Mouse (Mus musculus): ENCODE results near the gene Nhsl1. TPM values are rescaled to one million over a fixed set of nuclear protein-coding genes. Genes with fewer than 3 reads are reported as not detected.
A peak's percentile ranks its signal among the peaks of the same experiment; 100 is the strongest.

The Nhsl1 gene
- polyA plus RNA-seq, 1 experiment from 2014 or later = 13.3 TPM

- H3K36me3 ChIP-seq = no peaks in the 10 kb centered on the region
- peaks cover 11% of the 10 kb centered on the region; the same call in 1 of the 2 replicates for H3K4me1 ChIP-seq
- no peak overlapping the region for H3K4me3 ChIP-seq (replicated peaks)
- ATAC-seq (ENCODE audit: low FRiP score) = no peak
- no peaks in the 10 kb centered on the region for H3K27me3 ChIP-seq (replicated peaks)
- no peaks in the 10 kb centered on the region for H3K9me3 ChIP-seq (replicated peaks)
- H3K27ac ChIP-seq (replicated peaks) = no peak overlapping the region
- 89% methylated on average over 4 of the region's 4 CpGs for WGBS
- H3K4me2 ChIP-seq = no peak overlapping the region
- H3K9ac ChIP-seq (replicated peaks) = no peak overlapping the region
Observed at GRCm38 (mm10) chr10:18350781-18351180, 32.0 kb downstream of the Nhsl1 start.

- Histone ChIP-seq H3K27me3 (replicated peaks) (no peaks in the 10 kb centered on the region), H3K9ac (replicated peaks) (no peak overlapping the region), H3K4me3 (replicated peaks) (no peak overlapping the region), H3K36me3 (no peaks in the 10 kb centered on the region), H3K4me2 (no peak overlapping the region), H3K27ac (replicated peaks) (no peak overlapping the region), H3K4me1 (peaks cover 11% of the 10 kb centered on the region; the same call in 1 of the 2 replicates), H3K9me3 (replicated peaks) (no peaks in the 10 kb centered on the region)
- ATAC-seq (ENCODE audit: low FRiP score) = no peak
- WGBS = 89% methylated on average over 5 of the region's 5 CpGs
Observed at GRCm38 (mm10) chr10:18352937-18353336, 34.2 kb downstream of the Nhsl1 start.

- no peak overlapping the region for H3K4me2 ChIP-seq
- no peaks in the 10 kb centered on the region for H3K9me3 ChIP-seq (replicated peaks)
- H3K9ac ChIP-seq (replicated peaks) = no peak overlapping the region
- no peak overlapping the region for H3K4me3 ChIP-seq (replicated peaks)
- no peak overlapping the region for H3K27ac ChIP-seq (replicated peaks)
- no peaks in the 10 kb centered on the region for H3K27me3 ChIP-seq (replicated peaks)
- no peak for ATAC-seq (ENCODE audit: low FRiP score)
- peaks cover 11% of the 10 kb centered on the region; the same call in 1 of the 2 replicates for H3K4me1 ChIP-seq
- 29% methylated on average over 8 of the region's 8 CpGs for WGBS
- no peaks in the 10 kb centered on the region for H3K36me3 ChIP-seq
Observed at GRCm38 (mm10) chr10:18354103-18354502, 35.3 kb downstream of the Nhsl1 start.

- H3K27me3 ChIP-seq (replicated peaks) = no peaks in the 10 kb centered on the region
- H3K36me3 ChIP-seq = no peaks in the 10 kb centered on the region
- no peaks in the 10 kb centered on the region for H3K9me3 ChIP-seq (replicated peaks)
- H3K4me2 ChIP-seq = no peak overlapping the region
- H3K4me3 ChIP-seq (replicated peaks) = no peak overlapping the region
- no peak overlapping the region for H3K9ac ChIP-seq (replicated peaks)
- H3K4me1 ChIP-seq = peaks cover 11% of the 10 kb centered on the region; the same call in 1 of the 2 replicates
- no peak for ATAC-seq (ENCODE audit: low FRiP score)
- WGBS = 92% methylated on average over 6 of the region's 6 CpGs
- H3K27ac ChIP-seq (replicated peaks) = no peak overlapping the region
Observed at GRCm38 (mm10) chr10:18356461-18356860, 37.7 kb downstream of the Nhsl1 start.

- Histone ChIP-seq H3K36me3 (no peaks in the 10 kb centered on the region), H3K27me3 (replicated peaks) (no peaks in the 10 kb centered on the region), H3K27ac (replicated peaks) (no peak overlapping the region), H3K9ac (replicated peaks) (no peak overlapping the region), H3K4me2 (no peak overlapping the region), H3K9me3 (replicated peaks) (no peaks in the 10 kb centered on the region), H3K4me1 (peaks cover 11% of the 10 kb centered on the region; the same call in 1 of the 2 replicates), H3K4me3 (replicated peaks) (no peak overlapping the region)
- no peak for ATAC-seq (ENCODE audit: low FRiP score)
- 56% methylated on average over 6 of the region's 6 CpGs for WGBS
Observed at GRCm38 (mm10) chr10:18357212-18357611, 38.4 kb downstream of the Nhsl1 start.

GRCm38 (mm10) chr10:18358461-18358860 is 39.7 kb downstream of the Nhsl1 start:
- Histone ChIP-seq H3K9ac (replicated peaks) (no peak overlapping the region), H3K4me1 (peaks cover 11% of the 10 kb centered on the region; the same call in 1 of the 2 replicates), H3K4me3 (replicated peaks) (no peak overlapping the region), H3K27me3 (replicated peaks) (no peaks in the 10 kb centered on the region), H3K36me3 (no peaks in the 10 kb centered on the region), H3K9me3 (replicated peaks) (no peaks in the 10 kb centered on the region), H3K27ac (replicated peaks) (no peak overlapping the region), H3K4me2 (no peak overlapping the region)
- ATAC-seq (ENCODE audit: low FRiP score) = no peak
- WGBS = 65% methylated on average over 5 of the region's 5 CpGs

GRCm38 (mm10) chr10:18360175-18360574 is 41.4 kb downstream of the Nhsl1 start:
- H3K4me2 ChIP-seq = no peak overlapping the region
- H3K9me3 ChIP-seq (replicated peaks) = no peaks in the 10 kb centered on the region
- H3K27me3 ChIP-seq (replicated peaks) = no peaks in the 10 kb centered on the region
- H3K36me3 ChIP-seq = no peaks in the 10 kb centered on the region
- WGBS = 57% methylated on average over 6 of the region's 6 CpGs
- H3K4me3 ChIP-seq (replicated peaks) = no peak overlapping the region
- no peak overlapping the region for H3K9ac ChIP-seq (replicated peaks)
- no peaks in the 10 kb centered on the region for H3K4me1 ChIP-seq
- ATAC-seq (ENCODE audit: low FRiP score) = peak; percentile 70
- H3K27ac ChIP-seq (replicated peaks) = no peak overlapping the region

- no peak for ATAC-seq (ENCODE audit: low FRiP score)
- no peak overlapping the region for H3K9ac ChIP-seq (replicated peaks)
- no peaks in the 10 kb centered on the region for H3K9me3 ChIP-seq (replicated peaks)
- H3K4me1 ChIP-seq = no peaks in the 10 kb centered on the region
- H3K27ac ChIP-seq (replicated peaks) = no peak overlapping the region
- H3K36me3 ChIP-seq = no peaks in the 10 kb centered on the region
- no peaks in the 10 kb centered on the region for H3K27me3 ChIP-seq (replicated peaks)
- 92% methylated on average over 6 of the region's 6 CpGs for WGBS
- H3K4me3 ChIP-seq (replicated peaks) = no peak overlapping the region
- no peak overlapping the region for H3K4me2 ChIP-seq
Observed at GRCm38 (mm10) chr10:18365432-18365831, 46.6 kb downstream of the Nhsl1 start.

- Histone ChIP-seq H3K36me3 (no peaks in the 10 kb centered on the region), H3K9ac (replicated peaks) (no peak overlapping the region), H3K4me3 (replicated peaks) (no peak overlapping the region), H3K27ac (replicated peaks) (peak overlapping the region; percentile 28; the same call in 1 of the 2 replicates), H3K4me2 (no peak overlapping the region), H3K27me3 (replicated peaks) (no peaks in the 10 kb centered on the region), H3K4me1 (0 out of 2 replicates have a peak, but pooled peaks cover 2% of the 10 kb centered on the region), H3K9me3 (replicated peaks) (no peaks in the 10 kb centered on the region)
- 69% methylated on average over 7 of the region's 7 CpGs for WGBS
- ATAC-seq (ENCODE audit: low FRiP score) = no peak
Observed at GRCm38 (mm10) chr10:18366697-18367096, 47.9 kb downstream of the Nhsl1 start.

GRCm38 (mm10) chr10:18368111-18368510 is 49.3 kb downstream of the Nhsl1 start:
- ATAC-seq (ENCODE audit: low FRiP score) = no peak
- Histone ChIP-seq H3K27me3 (replicated peaks) (no peaks in the 10 kb centered on the region), H3K9me3 (replicated peaks) (no peaks in the 10 kb centered on the region), H3K9ac (replicated peaks) (no peak overlapping the region), H3K36me3 (no peaks in the 10 kb centered on the region), H3K4me2 (no peak overlapping the region), H3K4me3 (replicated peaks) (no peak overlapping the region), H3K27ac (replicated peaks) (no peak overlapping the region), H3K4me1 (peaks cover 7% of the 10 kb centered on the region)
- WGBS = 93% methylated on average over 8 of the region's 8 CpGs

- 40% methylated on average over 17 of the region's 17 CpGs for WGBS
- Histone ChIP-seq H3K27me3 (replicated peaks) (no peaks in the 10 kb centered on the region), H3K4me1 (peaks cover 13% of the 10 kb centered on the region), H3K36me3 (no peaks in the 10 kb centered on the region), H3K4me2 (no peak overlapping the region), H3K27ac (replicated peaks) (no peak overlapping the region), H3K9ac (replicated peaks) (no peak overlapping the region), H3K9me3 (replicated peaks) (no peaks in the 10 kb centered on the region), H3K4me3 (replicated peaks) (no peak overlapping the region)
- no peak; the same call in 1 of the 2 replicates for ATAC-seq (ENCODE audit: low FRiP score)
Observed at GRCm38 (mm10) chr10:18370475-18371286, 51.9 kb downstream of the Nhsl1 start.

- H3K4me1 ChIP-seq = peaks cover 13% of the 10 kb centered on the region
- H3K4me2 ChIP-seq = peak overlapping the region; percentile 43
- H3K36me3 ChIP-seq = no peaks in the 10 kb centered on the region
- 0 out of 2 replicates have a peak overlapping the region, but pooled peaks have one; percentile 1 for H3K27ac ChIP-seq (replicated peaks)
- no peaks in the 10 kb centered on the region for H3K27me3 ChIP-seq (replicated peaks)
- 36% methylated on average over 13 of the region's 13 CpGs for WGBS
- no peaks in the 10 kb centered on the region for H3K9me3 ChIP-seq (replicated peaks)
- H3K4me3 ChIP-seq (replicated peaks) = peak overlapping the region; percentile 26
- ATAC-seq (ENCODE audit: low FRiP score) = peak; percentile 72; the same call in 1 of the 2 replicates
- H3K9ac ChIP-seq (replicated peaks) = no peak overlapping the region
Observed at GRCm38 (mm10) chr10:18371866-18372265, 53.1 kb downstream of the Nhsl1 start.

Measured in neural tube, embryonic 15.5 days (tissue).